Mouse (Mus musculus) G1E (cell line): ENCODE results near the gene Ppp1r9a. TPM values are rescaled to one million over a fixed set of nuclear protein-coding genes. Genes with fewer than 3 reads are reported as not detected.

Source experiments
- ATAC-seq: 2 replicates; pipeline ENCODE4 v1.8.0; 2016; ENCODE audit warnings: mild to moderate bottlenecking; ENCODE audit not compliant: insufficient number of reproducible peaks, poor library complexity, low FRiP score, severe bottlenecking; ENCODE audit errors: extremely low read depth
- DNase-seq: peaks from one replicate; pipeline ENCODE4 v3.0.0; 2012; ENCODE audit warnings: low spot score
- H3K27me3 ChIP-seq: 2 replicates; pipeline ENCODE4 v1.6.1; 2012; ENCODE audit warnings: mild to moderate bottlenecking, low read length, inconsistent platforms; ENCODE audit not compliant: insufficient read depth
- H3K36me3 ChIP-seq: replicated peaks from 2 replicates; pipeline ENCODE3; 2012; ENCODE audit warnings: mild to moderate bottlenecking, inconsistent platforms
- H3K4me1 ChIP-seq: 2 replicates; pipeline ENCODE4 v1.6.1; 2012; ENCODE audit warnings: low read depth, low read length, inconsistent platforms, mixed read lengths; ENCODE audit not compliant: insufficient read depth
- H3K4me3 ChIP-seq: 2 replicates; pipeline ENCODE4 v1.5.1; 2012; ENCODE audit warnings: low read depth, mild to moderate bottlenecking, inconsistent platforms, low read length, moderate library complexity, mixed read lengths
- H3K9me3 ChIP-seq: replicated peaks from 2 replicates; pipeline ENCODE4 v1.6.1; 2012; ENCODE audit warnings: inconsistent platforms
- CTCF ChIP-seq: IDR thresholded peaks from 2 replicates; pipeline ENCODE4 v1.5.1; 2012; ENCODE audit warnings: low read depth, low read length, inconsistent platforms, mixed read lengths
- GATA1 ChIP-seq: IDR thresholded peaks from 2 replicates; pipeline ENCODE4 v1.6.1; 2012; ENCODE audit warnings: borderline replicate concordance, low read length, inconsistent platforms, mixed read lengths
- GATA2 ChIP-seq: IDR thresholded peaks from 2 replicates; pipeline ENCODE4 v1.6.1; 2012; ENCODE audit warnings: low read depth, low read length, inconsistent platforms, borderline replicate concordance
- POLR2AphosphoS5 ChIP-seq: IDR thresholded peaks from 2 replicates; pipeline ENCODE4 v1.6.1; 2012; ENCODE audit warnings: low read depth, low read length, inconsistent platforms; ENCODE audit not compliant: insufficient replicate concordance
- TAL1 ChIP-seq: conservative IDR thresholded peaks from 2 replicates; pipeline ENCODE4 v1.6.1; 2012; ENCODE audit warnings: low read depth, low read length, inconsistent platforms, mixed read lengths
- polyA plus RNA-seq: library from polyadenylated mRNA; stranded (reverse); fragments of >175 nt; gene quantifications from 2 replicates; pipeline ENCODE4 v1.2.3, GENCODE M21; 2012
- total RNA-seq, 2 experiments: library from RNA; stranded (forward) in 1 of 2; stranded (reverse) in 1 of 2; fragments of 200-1000 nt in 1 of 2; fragments of >200 nt in 1 of 2; fragmentation: Nextera tagmentation in 1 of 2; gene quantifications; 2 replicates each; pipeline ENCODE4 v1.2.3; 2014 to 2017

Gene Ppp1r9a
- total and polyA plus RNA-seq, 3 experiments: 0.01 to 0.33 TPM; not detected in 1

GRCm38 (mm10) chr6:5109925-5110714 is 207.4 kb downstream of the Ppp1r9a start:
- Histone ChIP-seq H3K36me3 (no peaks in the 10 kb centered on the region), H3K4me1 (peaks cover 15% of the 10 kb centered on the region), H3K27me3 (peaks cover 4% of the 10 kb centered on the region; the same call in 1 of the 2 replicates), H3K9me3 (no peaks in the 10 kb centered on the region), H3K4me3 (peak overlapping the region; percentile 13; the same call in 1 of the 2 replicates)
- ATAC-seq (peak; percentile 79), DNase-seq (peak; percentile 53)
- TF ChIP-seq POLR2AphosphoS5: no peak
- TF ChIP-seq CTCF: peak; percentile 82
- no peak for TF ChIP-seq GATA1
- no peak for TF ChIP-seq TAL1

DNA sequence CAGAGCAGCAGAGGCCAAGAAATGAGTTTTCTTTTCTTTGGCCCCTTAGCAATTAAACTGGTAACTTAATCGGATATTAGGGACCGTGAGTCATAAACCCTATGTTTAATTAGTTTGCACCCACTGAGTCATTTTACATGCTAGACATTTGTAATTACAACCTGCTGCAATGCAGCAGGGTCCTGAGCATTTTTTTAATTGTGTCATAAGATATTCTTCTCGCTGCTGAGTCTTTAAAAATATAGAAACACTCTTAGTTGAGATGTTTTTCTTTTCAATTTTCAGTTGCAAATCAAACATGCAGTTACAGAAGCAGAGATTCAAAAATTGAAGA is 208.0 kb downstream of the Ppp1r9a start:
- H3K4me1 ChIP-seq: peaks cover 15% of the 10 kb centered on the region
- TF ChIP-seq CTCF (no peak), POLR2AphosphoS5 (no peak), GATA2 (no peak), GATA1 (no peak), TAL1 (no peak)
- H3K36me3 ChIP-seq: no peaks in the 10 kb centered on the region
- no peak for DNase-seq
- H3K4me3 ChIP-seq: no peak overlapping the region
- ATAC-seq: no peak
- no peaks in the 10 kb centered on the region for H3K9me3 ChIP-seq
- H3K27me3 ChIP-seq: peaks cover 5% of the 10 kb centered on the region; the same call in 1 of the 2 replicates

- Histone ChIP-seq H3K4me1 (peaks cover 15% of the 10 kb centered on the region), H3K27me3 (peaks cover 14% of the 10 kb centered on the region), H3K36me3 (no peaks in the 10 kb centered on the region), H3K4me3 (no peak overlapping the region), H3K9me3 (no peaks in the 10 kb centered on the region)
- no peak for TF ChIP-seq GATA2
- no peak for TF ChIP-seq GATA1
- TF ChIP-seq POLR2AphosphoS5: no peak
- TF ChIP-seq TAL1: no peak
- TF ChIP-seq CTCF: no peak
- DNase-seq: no peak
- no peak for ATAC-seq
Observed at GRCm38 (mm10) chr6:5113103-5113502, 210.4 kb downstream of the Ppp1r9a start.

DNA sequence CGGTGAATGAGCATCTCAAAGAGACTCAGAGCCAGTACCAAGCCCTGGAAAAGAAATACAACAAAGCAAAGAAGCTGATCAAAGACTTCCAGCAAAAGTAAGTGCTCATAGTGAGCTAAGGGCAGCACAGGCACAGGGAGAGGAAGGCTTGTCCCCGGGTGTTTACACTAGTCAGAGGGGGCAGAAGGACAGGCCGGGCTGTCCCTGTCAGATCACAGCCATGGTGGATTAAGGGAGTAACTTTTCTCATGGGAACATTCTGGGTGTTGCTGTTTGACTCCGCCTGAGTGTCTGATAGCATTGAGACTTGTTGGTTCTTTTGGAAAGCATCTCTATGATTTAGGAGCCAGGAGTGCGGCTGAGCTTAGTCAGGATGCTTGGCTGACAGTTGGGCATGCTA is 211.0 kb downstream of the Ppp1r9a start:
- Histone ChIP-seq H3K9me3 (no peaks in the 10 kb centered on the region), H3K4me1 (peaks cover 12% of the 10 kb centered on the region), H3K36me3 (no peaks in the 10 kb centered on the region), H3K27me3 (peaks cover 14% of the 10 kb centered on the region), H3K4me3 (no peak overlapping the region)
- no peak for ATAC-seq
- TF ChIP-seq TAL1 (no peak), GATA1 (no peak), POLR2AphosphoS5 (no peak), CTCF (no peak), GATA2 (no peak)
- DNase-seq: no peak

DNA sequence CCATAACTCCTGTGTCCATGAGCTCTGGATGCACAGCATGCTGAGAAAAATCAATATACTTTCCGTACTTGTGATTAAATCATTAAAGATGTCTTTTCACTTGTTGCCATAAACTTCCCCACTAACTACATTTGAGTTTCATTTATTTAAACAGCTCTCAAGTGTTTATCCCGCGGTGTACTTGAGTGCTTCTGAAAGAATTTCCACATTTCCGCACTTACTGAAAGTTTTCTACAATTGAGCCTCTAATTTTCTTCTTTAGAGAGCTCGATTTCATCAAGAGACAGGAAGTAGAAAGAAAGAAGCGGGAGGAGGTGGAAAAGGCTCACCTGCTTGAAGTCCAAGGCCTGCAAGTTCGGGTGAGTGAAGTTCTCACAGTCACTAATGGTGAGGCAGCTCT is 212.1 kb downstream of the Ppp1r9a start:
- Histone ChIP-seq H3K4me3 (no peak overlapping the region), H3K27me3 (peaks cover 14% of the 10 kb centered on the region), H3K4me1 (peaks cover 8% of the 10 kb centered on the region; the same call in 1 of the 2 replicates), H3K9me3 (no peaks in the 10 kb centered on the region), H3K36me3 (no peaks in the 10 kb centered on the region)
- no peak for ATAC-seq
- DNase-seq: no peak
- no peak for TF ChIP-seq CTCF

GRCm38 (mm10) chr6:5119181-5119910 is 216.6 kb downstream of the Ppp1r9a start:
- Histone ChIP-seq H3K9me3 (no peaks in the 10 kb centered on the region), H3K4me1 (no peaks in the 10 kb centered on the region), H3K36me3 (no peaks in the 10 kb centered on the region), H3K27me3 (peaks cover 10% of the 10 kb centered on the region), H3K4me3 (no peak overlapping the region)
- no peak for ATAC-seq
- no peak for TF ChIP-seq TAL1
- TF ChIP-seq GATA1: no peak
- no peak for TF ChIP-seq CTCF
- no peak for TF ChIP-seq GATA2
- no peak for TF ChIP-seq POLR2AphosphoS5
- no peak for DNase-seq
